Mouse (Mus musculus): ENCODE measurements around the gene Nfkbiz. TPM values are rescaled to one million over a fixed set of nuclear protein-coding genes. Genes with fewer than 3 reads are reported as not detected.

Nfkbiz gene
- total RNA-seq, 2 experiments from 2014 or later: 4.2 to 6.2 TPM

GRCm38 (mm10) chr16:55809345-55809744 lies 29.4 kb downstream of the Nfkbiz start:
- DNase-seq (ENCODE audit: low spot score in 2 of 2): no peak

- no peak for DNase-seq (ENCODE audit: low spot score in 2 of 2)
Measured at GRCm38 (mm10) chr16:55807505-55807932, 31.2 kb downstream of the Nfkbiz start.

GRCm38 (mm10) chr16:55804799-55805198 lies 33.9 kb downstream of the Nfkbiz start:
- no peak for DNase-seq (ENCODE audit: low spot score in 2 of 2)

- DNase-seq (ENCODE audit: low spot score in 2 of 2): no peak
Measured at GRCm38 (mm10) chr16:55801629-55802028, 37.1 kb downstream of the Nfkbiz start.

- no peak for DNase-seq (ENCODE audit: low spot score in 2 of 2)
Measured at GRCm38 (mm10) chr16:55798845-55799244, 39.9 kb downstream of the Nfkbiz start.

GRCm38 (mm10) chr16:55790326-55790725 lies 48.4 kb downstream of the Nfkbiz start:
- no peak for DNase-seq (ENCODE audit: low spot score in 2 of 2)

GRCm38 (mm10) chr16:55789291-55789690 lies 49.4 kb downstream of the Nfkbiz start:
- DNase-seq (ENCODE audit: low spot score in 2 of 2): no peak

- DNase-seq (ENCODE audit: low spot score in 2 of 2): no peak
Measured at GRCm38 (mm10) chr16:55788671-55789070, 50.0 kb downstream of the Nfkbiz start.

- no peak for DNase-seq (ENCODE audit: low spot score in 2 of 2)
Measured at GRCm38 (mm10) chr16:55787385-55788072, 51.2 kb downstream of the Nfkbiz start.

GRCm38 (mm10) chr16:55784379-55784778 lies 54.3 kb downstream of the Nfkbiz start:
- DNase-seq (ENCODE audit: low spot score in 2 of 2): no peak

GRCm38 (mm10) chr16:55783923-55784322 lies 54.8 kb downstream of the Nfkbiz start:
- no peak for DNase-seq (ENCODE audit: low spot score in 2 of 2)

- no peak for DNase-seq (ENCODE audit: low spot score in 2 of 2)
Measured at GRCm38 (mm10) chr16:55782911-55783310, 55.8 kb downstream of the Nfkbiz start.

GRCm38 (mm10) chr16:55781809-55782208 lies 56.9 kb downstream of the Nfkbiz start:
- DNase-seq (ENCODE audit: low spot score in 2 of 2): no peak

GRCm38 (mm10) chr16:55780958-55781558 lies 57.6 kb downstream of the Nfkbiz start:
- no peak for DNase-seq (ENCODE audit: low spot score in 2 of 2)

- DNase-seq (ENCODE audit: low spot score in 2 of 2): no peak
Measured at GRCm38 (mm10) chr16:55776329-55776728, 62.4 kb downstream of the Nfkbiz start.

- DNase-seq (ENCODE audit: low spot score in 2 of 2): no peak
Measured at GRCm38 (mm10) chr16:55770247-55770646, 68.5 kb downstream of the Nfkbiz start.

Other genes with a start within 250 kb of the Nfkbiz start
- gene Nxpe3, start 56.4 kb upstream of the Nfkbiz start, total RNA-seq (2021): 1 to 10 TPM; 1.4 to 1.6 TPM
- gene Cep97, start 96.0 kb upstream of the Nfkbiz start, total RNA-seq (2021): 1 to 10 TPM; 7.1 to 7.6 TPM
- 100 to 1,000 TPM; 715 to 723 TPM for gene Rpl24, start 127.4 kb upstream of the Nfkbiz start, total RNA-seq (2021)
- gene Zbtb11, start 135.0 kb upstream of the Nfkbiz start, total RNA-seq (2021): 10 to 100 TPM; 20.9 to 25.2 TPM
- gene Pcnp, start 190.8 kb upstream of the Nfkbiz start, total RNA-seq (2021): 100 to 1,000 TPM; 110 to 123 TPM
- gene Trmt10c, start 198.9 kb upstream of the Nfkbiz start, total RNA-seq (2021): 10 to 100 TPM; 23.9 to 24.0 TPM
- gene Senp7, start 209.4 kb upstream of the Nfkbiz start, total RNA-seq (2021): 10 to 100 TPM; 12.7 to 17.5 TPM